Mouse (Mus musculus) yolk sac, embryonic 10.5 days (tissue): Measurements from ENCODE around the gene Tmem189.

Experiments
- DNase-seq: peaks from one replicate; pipeline ENCODE4 v3.0.0-alpha.2; 2017; ENCODE audit warnings: low spot score

The Tmem189 gene

GRCm38 (mm10) chr2:167701472-167701871 lies 11.8 kb upstream of the Tmem189 start:
- no peak for DNase-seq

DNA sequence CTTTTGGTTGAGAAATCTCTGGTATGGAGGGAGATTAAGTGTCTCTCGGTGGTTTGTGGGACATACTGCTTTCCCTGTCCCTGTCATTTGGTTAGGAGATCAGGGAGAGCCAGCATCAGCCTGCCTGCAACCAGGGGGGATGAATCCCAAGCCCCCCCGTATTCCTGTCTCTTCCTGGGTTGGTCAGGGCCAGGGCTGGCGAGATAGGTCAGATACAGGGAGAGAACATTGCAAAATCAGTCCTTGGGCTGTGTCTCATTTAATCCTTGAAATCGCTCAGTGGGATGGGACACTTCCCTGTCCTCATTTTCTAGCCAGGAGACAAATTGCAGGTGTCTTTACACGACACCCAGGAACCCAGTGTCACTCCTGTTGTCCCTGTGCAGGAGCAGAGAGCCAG lies 10.4 kb upstream of the Tmem189 start:
- no peak for DNase-seq

DNA sequence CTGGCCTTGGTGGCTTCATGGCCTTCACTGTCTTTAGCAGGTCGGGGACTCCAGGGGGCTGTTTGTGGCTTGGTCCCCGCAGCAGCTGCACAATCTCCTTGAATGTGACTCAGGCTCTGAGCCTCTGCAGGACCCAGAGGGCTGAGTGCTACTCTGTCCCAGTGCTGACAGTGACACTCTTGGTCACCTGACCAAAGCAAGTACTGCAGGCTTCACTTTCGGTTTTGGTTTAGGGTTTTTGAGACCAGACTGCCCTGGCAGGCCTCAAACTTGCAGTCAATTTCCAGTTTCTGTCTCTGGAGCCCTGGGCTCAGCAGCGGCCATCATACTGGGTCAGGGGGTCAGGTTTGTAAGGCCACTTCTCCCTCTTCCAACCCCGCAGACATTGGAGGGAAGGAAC lies 8.3 kb upstream of the Tmem189 start:
- peak; percentile 73 for DNase-seq

- no peak for DNase-seq
Observed at GRCm38 (mm10) chr2:167696143-167696542, 6.5 kb upstream of the Tmem189 start.

- DNase-seq: no peak
Observed at GRCm38 (mm10) chr2:167695491-167695890, 5.9 kb upstream of the Tmem189 start.

- DNase-seq: no peak
Observed at GRCm38 (mm10) chr2:167694963-167695362, 5.3 kb upstream of the Tmem189 start.

DNA sequence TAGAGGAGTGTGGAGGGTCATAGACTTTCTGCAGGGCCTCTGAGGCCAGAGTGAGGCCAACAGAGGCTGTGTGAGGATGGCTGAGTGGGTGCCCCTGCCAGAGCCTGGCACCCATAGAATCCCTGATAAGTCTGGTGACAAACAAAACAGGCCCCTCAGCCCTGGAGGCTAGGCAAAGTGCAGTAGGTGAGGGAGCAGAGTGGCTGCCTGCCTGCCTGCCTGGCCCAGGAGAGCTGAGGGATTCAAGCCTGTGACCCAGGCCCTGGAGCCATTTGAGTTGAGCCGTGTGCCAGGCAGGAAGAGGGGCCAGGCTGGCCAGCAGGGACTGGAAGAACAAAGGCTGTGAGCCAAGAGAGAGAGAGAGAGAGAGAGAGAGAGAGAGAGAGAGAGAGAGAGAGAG lies 4.6 kb upstream of the Tmem189 start:
- DNase-seq: no peak

DNA sequence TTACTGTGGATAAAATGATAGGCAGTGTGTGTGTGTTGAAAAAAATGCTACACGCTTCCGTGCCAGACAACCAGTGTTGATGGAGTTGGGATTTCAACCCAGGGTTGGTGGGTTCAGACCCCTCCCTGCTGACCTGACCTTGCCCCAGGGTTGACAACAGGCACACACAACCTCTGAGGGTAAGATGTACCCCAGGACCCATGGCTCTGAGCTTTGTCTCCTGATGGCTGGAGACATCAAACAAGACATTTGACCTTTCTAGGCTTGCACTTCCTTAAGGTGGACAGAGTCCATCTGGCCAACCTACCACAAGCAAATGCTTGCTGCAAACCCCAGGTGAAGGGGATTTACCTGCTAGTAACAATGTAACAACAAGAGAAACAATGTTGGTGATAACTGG lies 3.9 kb upstream of the Tmem189 start:
- peak; percentile 76 for DNase-seq

DNA sequence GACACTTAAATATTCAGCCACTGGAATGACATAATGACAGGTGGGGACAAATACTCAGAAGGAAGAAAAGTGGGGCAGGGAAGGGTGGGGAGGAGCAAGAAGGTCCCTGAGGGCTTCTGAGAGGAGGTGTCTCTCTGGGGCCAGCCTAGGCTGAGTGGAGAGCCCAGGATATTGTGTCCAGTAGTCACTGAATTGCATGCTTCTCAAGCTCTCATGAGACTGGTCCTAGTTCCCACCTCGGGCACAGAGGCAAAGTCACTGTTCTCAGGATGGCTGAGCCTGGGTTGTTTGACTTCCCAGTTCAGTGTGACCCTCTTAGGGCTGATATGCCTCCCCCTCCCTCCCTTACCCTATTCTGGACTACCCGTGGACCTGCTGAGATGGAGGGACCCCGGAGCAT lies 3.2 kb upstream of the Tmem189 start:
- DNase-seq: no peak

DNA sequence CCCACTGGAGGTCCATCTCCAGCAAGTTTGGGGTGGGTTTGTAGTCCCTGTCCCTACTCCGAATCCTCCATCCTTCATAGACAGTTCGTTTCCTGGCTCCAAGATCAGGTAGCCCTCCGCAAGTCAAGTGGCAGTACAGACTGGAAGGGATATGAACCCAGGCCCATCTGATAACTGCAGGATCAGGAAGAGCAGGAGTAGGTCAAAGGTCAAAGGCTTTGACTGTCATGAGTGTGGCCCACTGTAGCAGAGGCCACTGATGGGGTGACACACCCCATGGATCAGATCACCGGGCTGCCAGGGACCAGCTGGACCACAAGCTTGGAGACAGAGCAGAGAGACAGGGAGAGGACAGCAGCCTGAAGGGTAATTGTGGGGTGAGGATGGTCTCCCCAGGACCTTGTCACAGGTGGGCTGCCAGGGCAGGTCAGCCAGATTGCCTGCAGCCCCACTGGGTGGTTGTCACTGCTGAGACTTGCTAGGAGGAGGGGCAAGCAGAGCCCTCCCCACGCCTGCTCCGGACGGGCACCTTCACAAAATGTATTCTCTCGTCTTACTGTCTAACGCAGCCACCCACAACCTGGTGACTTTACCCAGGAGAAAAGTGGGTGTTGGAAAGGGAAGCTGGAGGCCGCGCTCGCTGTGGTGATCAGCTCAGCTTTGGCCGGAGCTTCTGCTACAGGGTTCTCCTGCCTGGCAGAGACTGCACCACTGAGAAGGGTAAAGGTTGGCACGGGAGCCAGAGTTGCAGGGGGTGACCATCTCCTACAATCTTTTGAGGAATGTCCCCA lies 2.4 kb upstream of the Tmem189 start:
- DNase-seq: no peak

DNA sequence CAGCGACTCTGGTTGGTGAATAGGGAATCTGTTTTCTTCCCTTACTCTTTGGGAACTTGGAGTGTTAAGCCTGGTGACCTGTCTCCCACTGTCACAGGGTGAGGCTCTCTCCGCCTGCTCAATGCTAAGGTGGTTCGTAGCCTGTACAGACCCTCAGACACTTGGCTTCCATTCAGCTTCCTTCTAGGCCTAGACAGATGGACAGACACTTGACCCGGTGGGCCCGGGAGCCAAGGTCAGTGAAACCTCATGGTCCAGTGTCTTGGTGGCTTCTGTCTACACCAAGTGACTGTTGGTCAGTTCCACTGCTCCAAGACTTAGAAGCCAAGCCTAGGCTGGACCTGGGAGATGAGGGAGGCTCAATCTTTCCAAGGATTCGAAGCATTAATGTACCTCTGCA lies 1.8 kb upstream of the Tmem189 start:
- DNase-seq: no peak

DNA sequence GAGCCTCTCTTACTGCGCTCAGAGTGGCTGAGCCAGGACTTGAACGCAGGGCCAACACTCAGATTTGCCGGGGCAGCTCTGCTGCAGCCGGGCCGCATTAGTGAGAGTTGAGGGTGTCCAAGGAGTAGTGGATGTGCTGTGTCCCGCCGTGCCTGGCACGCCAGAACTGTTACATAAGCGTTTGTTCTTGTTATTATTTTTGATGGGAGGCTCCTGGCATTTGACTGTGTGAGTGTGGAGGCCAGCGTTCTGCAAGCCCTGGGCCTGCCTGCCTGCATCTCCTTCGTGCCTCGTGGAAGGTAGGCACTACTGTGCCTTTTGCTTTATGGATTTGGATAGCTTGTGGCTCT lies 1.3 kb upstream of the Tmem189 start:
- DNase-seq: no peak

- no peak for DNase-seq
Observed at GRCm38 (mm10) chr2:167690219-167690961, 768 bp upstream of the Tmem189 start.

- peak; percentile 89 for DNase-seq
Observed at GRCm38 (mm10) chr2:167688498-167689451, 847 bp downstream of the Tmem189 start, which contains the start of gene Cebpb. Gene Cebpb (plus strand): TSS chr2:167688915.

GRCm38 (mm10) chr2:167688126-167688497 lies 1.5 kb downstream of the Tmem189 start:
- DNase-seq: peak; percentile 84

GRCm38 (mm10) chr2:167687651-167688101 lies 1.9 kb downstream of the Tmem189 start:
- DNase-seq: peak; percentile 90

DNA sequence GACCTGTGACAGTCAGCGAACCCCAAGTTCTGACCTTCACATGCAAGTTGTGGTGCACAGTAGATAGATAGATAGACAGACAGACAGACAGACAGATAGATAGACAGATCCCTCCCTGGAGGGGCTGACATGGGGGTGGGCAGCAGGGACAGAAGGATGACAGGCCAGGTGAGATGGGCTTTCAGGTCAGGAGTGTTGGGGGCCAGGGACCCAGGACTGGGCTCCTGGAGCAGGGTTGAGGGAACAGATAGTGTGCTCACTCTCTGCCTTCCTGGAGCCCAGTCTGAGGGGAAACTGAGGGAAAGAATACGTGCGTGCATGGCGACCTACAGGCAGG lies 2.4 kb downstream of the Tmem189 start:
- DNase-seq: no peak

- no peak for DNase-seq
Observed at GRCm38 (mm10) chr2:167686382-167687249, 3.0 kb downstream of the Tmem189 start.

GRCm38 (mm10) chr2:167685865-167686264 lies 3.8 kb downstream of the Tmem189 start:
- no peak for DNase-seq

DNA sequence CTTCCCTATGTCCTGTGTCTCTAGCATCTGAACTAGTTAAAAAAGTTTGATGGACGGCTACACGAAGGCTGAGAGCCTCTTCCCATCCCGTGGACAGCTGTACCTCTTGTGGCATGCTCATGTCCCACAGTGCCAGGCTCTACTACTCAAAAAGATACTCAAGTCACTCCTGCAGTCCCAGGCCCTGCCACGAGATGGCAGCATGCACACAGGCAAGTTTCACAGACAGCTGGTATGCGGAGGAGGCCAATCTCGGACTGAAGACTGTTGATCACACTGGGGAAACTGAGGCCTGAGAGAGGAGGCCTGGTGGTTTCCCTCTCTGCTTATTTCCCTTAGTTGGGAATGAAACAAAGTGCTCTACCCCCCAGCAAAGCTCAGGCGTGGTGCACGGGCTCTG lies 4.5 kb downstream of the Tmem189 start:
- peak; percentile 88 for DNase-seq

DNA sequence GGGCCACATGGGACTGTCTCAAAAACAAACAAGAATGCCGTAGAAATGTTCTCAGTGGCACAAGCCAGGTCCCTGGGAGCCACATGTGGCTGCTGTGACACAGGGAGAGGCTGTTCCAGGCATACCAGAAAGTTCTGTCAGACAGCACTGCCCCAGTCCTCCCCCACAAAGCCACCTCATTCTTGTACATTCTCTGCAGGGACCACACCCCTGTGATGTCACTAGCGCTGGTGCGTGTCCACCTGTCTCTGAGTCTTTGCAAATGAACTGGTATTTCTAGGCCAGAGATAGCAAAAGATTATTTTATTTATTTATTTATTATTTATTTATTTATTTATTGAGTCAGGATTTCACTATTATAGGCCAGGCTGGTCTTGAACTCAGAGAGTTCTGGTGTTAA lies 5.9 kb downstream of the Tmem189 start:
- DNase-seq: no peak

DNA sequence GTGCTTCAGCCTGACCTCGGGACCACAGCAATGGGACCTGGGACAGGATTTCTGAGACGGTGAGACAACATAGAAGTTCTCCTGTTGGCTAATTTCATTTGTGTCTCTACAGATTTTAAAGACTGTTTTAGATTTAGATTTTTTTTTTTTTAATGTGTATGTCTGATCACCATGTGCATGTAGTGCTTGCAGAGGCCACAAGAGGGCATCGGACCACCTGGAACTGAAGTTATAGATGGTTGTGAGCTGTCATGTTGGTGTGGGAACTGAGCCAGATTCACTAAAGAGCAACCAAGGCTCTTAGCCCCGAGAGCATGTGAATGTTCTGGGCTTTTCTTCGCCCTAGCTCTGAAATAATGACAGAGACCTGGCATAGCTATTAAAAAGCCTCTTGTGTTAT lies 9.0 kb downstream of the Tmem189 start:
- DNase-seq: no peak
